Mouse (Mus musculus): Measurements from ENCODE around the gene Thap12. TPM values are rescaled to one million over a fixed set of nuclear protein-coding genes. Genes with fewer than 3 reads are reported as not detected.

Gene Thap12
- 43.5 and 47.5 TPM in 2 replicates for polyA plus RNA-seq (2015; fragmentation: Nextera tagmentation; extraction: Ambion mirVana)

GRCm38 (mm10) chr7:98702283-98703240, at the start of gene Thap12:
TSS of gene Thap12 (plus strand) at chr7:98703103.
- 3% methylated on average over 52 of the region's 65 CpGs for WGBS
- ATAC-seq = peak; percentile 99
- peak within 1 kb of the TSS; percentile 91 for H3K9ac ChIP-seq (ENCODE audit: low read depth, low read length)
- peaks cover 25% of the 10 kb centered on the region for H3K4me1 ChIP-seq (ENCODE audit: control insufficient read depth, insufficient read depth, low read length)
- no peaks in the 10 kb centered on the region for H3K36me3 ChIP-seq (ENCODE audit: control insufficient read depth, insufficient read depth, low read length)
- no peaks in the 10 kb centered on the region for H3K27me3 ChIP-seq (ENCODE audit: control insufficient read depth, insufficient read depth, low read depth, low read length)
- no peaks in the 10 kb centered on the region for H3K9me3 ChIP-seq (replicated peaks; ENCODE audit: control insufficient read depth, low read length, poor library complexity, severe bottlenecking)
- peak within 1 kb of the TSS; percentile 86 for H3K27ac ChIP-seq (ENCODE audit: low read length)
- peak within 1 kb of the TSS; percentile 75 for H3K4me2 ChIP-seq (ENCODE audit: low read length)
- H3K4me3 ChIP-seq (ENCODE audit: low read depth, low read length) = peak within 1 kb of the TSS; percentile 99

- Histone ChIP-seq H3K9ac (ENCODE audit: low read depth, low read length) (peak overlapping the region; percentile 90), H3K36me3 (ENCODE audit: control insufficient read depth, insufficient read depth, low read length) (no peaks in the 10 kb centered on the region), H3K4me2 (ENCODE audit: low read length) (peak overlapping the region; percentile 83), H3K27me3 (ENCODE audit: control insufficient read depth, insufficient read depth, low read depth, low read length) (no peaks in the 10 kb centered on the region), H3K4me1 (ENCODE audit: control insufficient read depth, insufficient read depth, low read length) (peaks cover 28% of the 10 kb centered on the region), H3K4me3 (ENCODE audit: low read depth, low read length) (peak overlapping the region; percentile 95), H3K27ac (ENCODE audit: low read length) (peak overlapping the region; percentile 95), H3K9me3 (replicated peaks; ENCODE audit: control insufficient read depth, low read length, poor library complexity, severe bottlenecking) (no peaks in the 10 kb centered on the region)
- ATAC-seq = peak; percentile 84
- under 1% methylated on average over 68 of the region's 74 CpGs for WGBS
These were observed 47.0 kb upstream of the Thap12 start for GRCm38 (mm10) chr7:98655681-98656530.

DNA sequence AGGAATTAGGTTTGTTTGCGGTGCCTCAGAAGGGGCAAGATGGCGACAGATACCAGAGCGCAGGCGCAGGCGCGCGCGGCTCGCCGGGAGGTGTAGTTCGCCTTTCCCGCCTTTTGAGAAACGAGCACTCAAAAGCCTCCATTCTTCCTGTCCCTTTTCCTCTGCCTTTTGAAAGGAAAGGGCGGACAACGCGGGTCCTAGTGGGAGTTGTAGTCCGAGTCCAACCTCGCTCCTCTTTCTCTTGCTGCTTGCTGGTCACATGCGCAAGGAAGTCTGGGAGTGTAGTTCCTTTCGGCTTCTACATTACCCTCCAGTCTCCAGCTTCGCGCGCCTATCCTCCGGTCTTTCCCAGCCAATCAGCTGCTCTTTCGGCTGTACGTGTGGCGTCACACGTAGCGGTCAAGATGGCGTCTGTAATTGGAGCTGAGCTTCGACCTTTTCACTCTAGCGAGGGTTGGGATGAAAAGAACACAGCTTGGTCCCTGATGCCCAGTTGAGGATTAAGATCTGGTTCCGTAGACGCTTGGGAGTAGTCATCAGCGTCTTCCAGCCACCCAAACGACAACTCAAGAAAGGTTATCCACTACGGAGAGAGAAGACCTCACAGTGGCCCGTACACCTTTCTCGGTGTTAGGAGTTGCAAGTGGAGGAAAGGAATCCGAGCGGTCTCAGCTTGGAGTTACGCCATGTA, 46.2 kb upstream of the Thap12 start, which contains the start of gene Emsy:
Emsy (minus strand) TSS at position 253 of the 691 bp plus-strand sequence.
- H3K27ac ChIP-seq (ENCODE audit: low read length) = peak within 1 kb of the TSS; percentile 95
- no peaks in the 10 kb centered on the region for H3K9me3 ChIP-seq (replicated peaks; ENCODE audit: control insufficient read depth, low read length, poor library complexity, severe bottlenecking)
- H3K4me3 ChIP-seq (ENCODE audit: low read depth, low read length) = peak within 1 kb of the TSS; percentile 95
- H3K36me3 ChIP-seq (ENCODE audit: control insufficient read depth, insufficient read depth, low read length) = no peaks in the 10 kb centered on the region
- H3K4me1 ChIP-seq (ENCODE audit: control insufficient read depth, insufficient read depth, low read length) = peaks cover 28% of the 10 kb centered on the region
- H3K4me2 ChIP-seq (ENCODE audit: low read length) = peak within 1 kb of the TSS; percentile 91
- H3K9ac ChIP-seq (ENCODE audit: low read depth, low read length) = peak within 1 kb of the TSS; percentile 90
- under 1% methylated on average over 42 of the region's 42 CpGs for WGBS
- H3K27me3 ChIP-seq (ENCODE audit: control insufficient read depth, insufficient read depth, low read depth, low read length) = no peaks in the 10 kb centered on the region
- ATAC-seq = peak; percentile 98

DNA sequence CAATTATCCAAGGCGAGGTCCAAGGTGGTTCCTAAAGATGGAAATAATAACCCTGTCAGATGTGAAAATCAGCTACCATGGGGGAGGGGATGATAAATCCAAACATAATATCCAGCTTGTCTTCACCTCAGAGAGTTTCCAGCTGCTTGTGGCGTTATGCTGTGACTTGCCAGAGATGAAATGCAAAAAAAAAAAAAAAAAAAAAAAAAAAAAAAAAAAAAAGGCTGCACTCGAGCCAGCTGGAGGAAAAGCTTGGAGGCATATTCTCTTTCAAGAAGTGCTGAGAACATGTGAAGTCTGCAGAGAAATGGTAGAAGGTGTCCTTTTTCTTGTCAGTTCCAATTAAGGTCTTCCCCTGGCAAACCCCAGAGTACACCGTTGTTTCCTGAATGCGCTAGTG, 37.7 kb upstream of the Thap12 start:
- Histone ChIP-seq H3K4me2 (ENCODE audit: low read length) (no peak overlapping the region), H3K4me3 (ENCODE audit: low read depth, low read length) (no peak overlapping the region), H3K9ac (ENCODE audit: low read depth, low read length) (no peak overlapping the region), H3K4me1 (ENCODE audit: control insufficient read depth, insufficient read depth, low read length) (no peaks in the 10 kb centered on the region), H3K9me3 (replicated peaks; ENCODE audit: control insufficient read depth, low read length, poor library complexity, severe bottlenecking) (no peaks in the 10 kb centered on the region), H3K27ac (ENCODE audit: low read length) (no peak overlapping the region), H3K27me3 (ENCODE audit: control insufficient read depth, insufficient read depth, low read depth, low read length) (no peaks in the 10 kb centered on the region), H3K36me3 (ENCODE audit: control insufficient read depth, insufficient read depth, low read length) (no peaks in the 10 kb centered on the region)
- 62% methylated on average over 5 of the region's 5 CpGs for WGBS
- no peak for ATAC-seq

DNA sequence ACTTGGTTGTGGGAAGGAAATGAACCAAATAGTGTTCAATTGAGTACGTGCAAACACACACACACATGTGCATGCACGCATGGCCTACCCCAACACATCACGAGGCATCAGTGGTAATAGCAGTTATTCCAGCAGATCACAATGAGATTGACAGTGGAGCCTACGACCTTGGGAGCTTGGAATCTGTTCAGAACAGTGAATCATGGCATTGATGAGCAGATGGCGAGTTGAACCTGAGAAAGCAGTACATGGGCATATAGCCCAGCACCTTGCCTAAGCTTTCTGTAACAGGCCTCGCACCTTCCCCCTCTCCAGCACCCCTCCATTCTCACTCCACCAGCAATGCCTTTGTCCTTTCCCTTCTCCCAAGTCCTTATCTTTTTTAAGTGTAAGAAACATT, 37.2 kb upstream of the Thap12 start:
- no peak for ATAC-seq
- 86% methylated on average over 6 of the region's 6 CpGs for WGBS
- H3K9me3 ChIP-seq (replicated peaks; ENCODE audit: control insufficient read depth, low read length, poor library complexity, severe bottlenecking) = no peaks in the 10 kb centered on the region
- no peak overlapping the region for H3K27ac ChIP-seq (ENCODE audit: low read length)
- no peaks in the 10 kb centered on the region for H3K36me3 ChIP-seq (ENCODE audit: control insufficient read depth, insufficient read depth, low read length)
- no peaks in the 10 kb centered on the region for H3K27me3 ChIP-seq (ENCODE audit: control insufficient read depth, insufficient read depth, low read depth, low read length)
- no peak overlapping the region for H3K4me2 ChIP-seq (ENCODE audit: low read length)
- H3K4me1 ChIP-seq (ENCODE audit: control insufficient read depth, insufficient read depth, low read length) = no peaks in the 10 kb centered on the region
- no peak overlapping the region for H3K9ac ChIP-seq (ENCODE audit: low read depth, low read length)
- H3K4me3 ChIP-seq (ENCODE audit: low read depth, low read length) = no peak overlapping the region

GRCm38 (mm10) chr7:98667956-98668746, 34.8 kb upstream of the Thap12 start:
- Histone ChIP-seq H3K9me3 (replicated peaks; ENCODE audit: control insufficient read depth, low read length, poor library complexity, severe bottlenecking) (no peaks in the 10 kb centered on the region), H3K4me2 (ENCODE audit: low read length) (no peak overlapping the region), H3K9ac (ENCODE audit: low read depth, low read length) (no peak overlapping the region), H3K4me1 (ENCODE audit: control insufficient read depth, insufficient read depth, low read length) (no peaks in the 10 kb centered on the region), H3K27me3 (ENCODE audit: control insufficient read depth, insufficient read depth, low read depth, low read length) (no peaks in the 10 kb centered on the region), H3K36me3 (ENCODE audit: control insufficient read depth, insufficient read depth, low read length) (no peaks in the 10 kb centered on the region), H3K4me3 (ENCODE audit: low read depth, low read length) (no peak overlapping the region), H3K27ac (ENCODE audit: low read length) (no peak overlapping the region)
- no peak for ATAC-seq
- 57% methylated on average over 6 of the region's 6 CpGs for WGBS

DNA sequence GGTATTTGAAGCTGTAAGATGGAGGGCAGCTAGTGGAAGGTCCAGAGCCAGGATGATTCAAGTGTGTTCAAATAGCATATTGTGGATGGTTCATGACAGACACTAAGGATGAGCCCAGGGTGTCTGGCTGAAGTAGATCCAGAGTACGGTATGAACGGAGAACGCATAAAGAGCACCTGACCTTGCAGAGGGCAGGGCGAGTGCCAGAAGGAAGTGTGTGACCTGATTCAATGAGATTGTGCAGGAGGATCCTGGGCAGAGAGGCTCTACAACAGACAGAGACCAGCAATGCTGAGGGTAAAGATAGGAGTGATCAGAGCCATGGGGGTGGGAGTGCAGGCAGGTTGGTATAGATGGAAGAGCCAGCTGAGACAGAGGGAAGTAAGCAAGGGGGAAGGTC, 32.1 kb upstream of the Thap12 start:
- Histone ChIP-seq H3K27ac (ENCODE audit: low read length) (no peak overlapping the region), H3K4me2 (ENCODE audit: low read length) (no peak overlapping the region), H3K9ac (ENCODE audit: low read depth, low read length) (no peak overlapping the region), H3K27me3 (ENCODE audit: control insufficient read depth, insufficient read depth, low read depth, low read length) (no peaks in the 10 kb centered on the region), H3K4me3 (ENCODE audit: low read depth, low read length) (no peak overlapping the region), H3K9me3 (replicated peaks; ENCODE audit: control insufficient read depth, low read length, poor library complexity, severe bottlenecking) (no peaks in the 10 kb centered on the region), H3K36me3 (ENCODE audit: control insufficient read depth, insufficient read depth, low read length) (no peaks in the 10 kb centered on the region), H3K4me1 (ENCODE audit: control insufficient read depth, insufficient read depth, low read length) (no peaks in the 10 kb centered on the region)
- WGBS = 95% methylated on average over 4 of the region's 4 CpGs
- ATAC-seq = no peak

GRCm38 (mm10) chr7:98671416-98671815, 31.5 kb upstream of the Thap12 start:
- Histone ChIP-seq H3K27ac (ENCODE audit: low read length) (no peak overlapping the region), H3K4me3 (ENCODE audit: low read depth, low read length) (no peak overlapping the region), H3K4me1 (ENCODE audit: control insufficient read depth, insufficient read depth, low read length) (no peaks in the 10 kb centered on the region), H3K9me3 (replicated peaks; ENCODE audit: control insufficient read depth, low read length, poor library complexity, severe bottlenecking) (no peaks in the 10 kb centered on the region), H3K4me2 (ENCODE audit: low read length) (no peak overlapping the region), H3K9ac (ENCODE audit: low read depth, low read length) (no peak overlapping the region), H3K27me3 (ENCODE audit: control insufficient read depth, insufficient read depth, low read depth, low read length) (no peaks in the 10 kb centered on the region), H3K36me3 (ENCODE audit: control insufficient read depth, insufficient read depth, low read length) (no peaks in the 10 kb centered on the region)
- WGBS = 86% methylated on average over 9 of the region's 9 CpGs
- no peak for ATAC-seq
